In the genomic region with DNA sequence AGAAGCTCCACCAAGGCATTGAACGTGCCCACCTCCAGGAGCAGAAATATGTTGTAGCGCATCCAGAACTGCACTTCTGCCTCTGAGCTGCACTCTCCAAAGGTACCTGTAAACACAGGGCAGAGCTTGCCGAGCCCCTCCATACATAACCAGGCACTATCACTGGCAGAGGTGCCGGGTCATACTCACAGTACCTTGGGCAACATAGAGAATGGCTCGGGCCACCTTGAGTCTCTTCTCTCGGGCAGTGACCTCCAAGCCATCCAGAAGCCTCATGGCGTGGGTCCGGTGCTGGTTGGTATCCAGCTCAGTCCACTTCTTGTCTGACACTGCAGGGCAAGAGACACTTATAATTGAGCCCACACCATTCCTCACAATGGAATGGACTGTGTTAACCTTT, we compare ENCODE assay signal across 35 mouse cellular contexts. TPM values are rescaled to one million over a fixed set of nuclear protein-coding genes. Genes with fewer than 3 reads are reported as not detected.
DNase-seq lines count a peak whose midpoint lies in the region; ATAC-seq lines count a peak whose summit lies in the region.
"Had no signal": no experiment of that assay in that cellular context is flagged by ENCODE, and none has a peak within 500 bp of the region (broad histone marks: within the 10 kb centered on the region; RNA-seq: fewer than 3 reads in every experiment).

No protein-coding gene starts in this region.

- no peak overlapping the region for H3K4me3 ChIP-seq in forebrain, embryonic 11.5 days (ENCODE audit: low read depth, low read length)
- H3K4me3 ChIP-seq in forebrain, embryonic 15.5 days, result no peak overlapping the region
- H3K4me3 ChIP-seq in heart, embryonic 10.5 days, result no peak overlapping the region
- H3K4me3 ChIP-seq in midbrain, embryonic 11.5 days (ENCODE audit: low read depth, low read length), result no peak overlapping the region
- no peak overlapping the region for H3K4me3 ChIP-seq in midbrain, embryonic 13.5 days (replicated peaks)
- H3K4me3 ChIP-seq: embryonic facial prominence, embryonic 10.5 days; embryonic facial prominence, embryonic 13.5 days; erythroblast, embryonic 14.5 days; forebrain, embryonic 13.5 days; heart, embryonic 12.5 days; heart, embryonic 15.5 days; hindbrain, embryonic 12.5 days; hindbrain, embryonic 15.5 days had no signal

- no peak for ATAC-seq in forebrain, embryonic 11.5 days (replicated peaks; ENCODE audit: low FRiP score)
- ATAC-seq in forebrain, embryonic 15.5 days (replicated peaks), result no peak
- ATAC-seq in midbrain, embryonic 11.5 days (ENCODE audit: low FRiP score), result no peak
- no peak for ATAC-seq in midbrain, embryonic 13.5 days
- ATAC-seq: activated CD4-positive, CD25-positive, alpha-beta regulatory T cell, adult 4 months; forebrain, embryonic 13.5 days; forebrain, postnatal 0 days had no signal

- H3K9me3 ChIP-seq in forebrain, embryonic 11.5 days (ENCODE audit: control insufficient read depth, low read length), result no peaks in the 10 kb centered on the region
- no peaks in the 10 kb centered on the region for H3K9me3 ChIP-seq in forebrain, embryonic 15.5 days
- no peaks in the 10 kb centered on the region for H3K9me3 ChIP-seq in heart, embryonic 10.5 days
- no peaks in the 10 kb centered on the region for H3K9me3 ChIP-seq in midbrain, embryonic 11.5 days (ENCODE audit: control insufficient read depth, low read length)
- no peaks in the 10 kb centered on the region for H3K9me3 ChIP-seq in midbrain, embryonic 13.5 days
- H3K9me3 ChIP-seq: embryonic facial prominence, embryonic 10.5 days; embryonic facial prominence, embryonic 13.5 days; forebrain, embryonic 13.5 days; heart, embryonic 12.5 days; heart, embryonic 15.5 days; hindbrain, embryonic 12.5 days; hindbrain, embryonic 15.5 days had no signal

- no peak overlapping the region for H3K4me2 ChIP-seq in forebrain, embryonic 11.5 days (ENCODE audit: low read depth, low read length, severe bottlenecking)
- H3K4me2 ChIP-seq in forebrain, embryonic 15.5 days (replicated peaks), result no peak overlapping the region
- H3K4me2 ChIP-seq in midbrain, embryonic 11.5 days, result no peak overlapping the region
- no peak overlapping the region for H3K4me2 ChIP-seq in midbrain, embryonic 13.5 days (replicated peaks)
- H3K4me2 ChIP-seq: embryonic facial prominence, embryonic 13.5 days; forebrain, embryonic 13.5 days; heart, embryonic 12.5 days; heart, embryonic 15.5 days; hindbrain, embryonic 12.5 days; hindbrain, embryonic 15.5 days had no signal

- H3K27me3 ChIP-seq in forebrain, embryonic 11.5 days (ENCODE audit: control insufficient read depth, insufficient read depth, low read length), result no peaks in the 10 kb centered on the region
- no peaks in the 10 kb centered on the region for H3K27me3 ChIP-seq in forebrain, embryonic 15.5 days
- no peaks in the 10 kb centered on the region for H3K27me3 ChIP-seq in heart, embryonic 10.5 days (ENCODE audit: insufficient read depth, poor library complexity, severe bottlenecking)
- no peaks in the 10 kb centered on the region for H3K27me3 ChIP-seq in midbrain, embryonic 11.5 days (ENCODE audit: control insufficient read depth, insufficient read depth, low read length)
- no peaks in the 10 kb centered on the region for H3K27me3 ChIP-seq in midbrain, embryonic 13.5 days
- H3K27me3 ChIP-seq: embryonic facial prominence, embryonic 13.5 days; forebrain, embryonic 13.5 days; heart, embryonic 12.5 days; heart, embryonic 15.5 days; hindbrain, embryonic 12.5 days; hindbrain, embryonic 15.5 days had no signal

- H3K9ac ChIP-seq in forebrain, embryonic 11.5 days (ENCODE audit: low read length), result no peak overlapping the region
- H3K9ac ChIP-seq in forebrain, embryonic 15.5 days (replicated peaks), result no peak overlapping the region
- H3K9ac ChIP-seq in midbrain, embryonic 11.5 days (ENCODE audit: low read length), result no peak overlapping the region
- H3K9ac ChIP-seq in midbrain, embryonic 13.5 days (replicated peaks), result no peak overlapping the region
- H3K9ac ChIP-seq: embryonic facial prominence, embryonic 13.5 days; forebrain, embryonic 13.5 days; forebrain, postnatal 0 days; heart, embryonic 12.5 days; heart, embryonic 15.5 days; hindbrain, embryonic 12.5 days; hindbrain, embryonic 15.5 days had no signal

- no peaks in the 10 kb centered on the region for H3K4me1 ChIP-seq in forebrain, embryonic 11.5 days (replicated peaks; ENCODE audit: control insufficient read depth, insufficient read depth, low read length)
- peaks cover 16% of the 10 kb centered on the region for H3K4me1 ChIP-seq in forebrain, embryonic 15.5 days
- peaks cover 14% of the 10 kb centered on the region for H3K4me1 ChIP-seq in heart, embryonic 10.5 days
- H3K4me1 ChIP-seq in midbrain, embryonic 11.5 days (ENCODE audit: control insufficient read depth, insufficient read depth, low read length), result peaks cover 7% of the 10 kb centered on the region; the same call in 1 of the 2 replicates
- peaks cover 21% of the 10 kb centered on the region for H3K4me1 ChIP-seq in midbrain, embryonic 13.5 days (replicated peaks)

- peak; percentile 25 for DNase-seq in forebrain, embryonic 11.5 days (ENCODE audit: low spot score)
- DNase-seq in heart, embryonic 10.5 days (ENCODE audit: low spot score), result peak; percentile 42
- no peak for DNase-seq in heart, postnatal 14 days
- DNase-seq in midbrain, embryonic 11.5 days (ENCODE audit: low spot score, missing footprints), result peak; percentile 49
- DNase-seq in urinary bladder, adult 2 months (ENCODE audit: low spot score), result peak; percentile 14
- DNase-seq in urinary bladder, postnatal 10 days (ENCODE audit: low spot score), result no peak
- DNase-seq: adrenal gland, adult 8-10 months; adrenal gland, postnatal 25 days; cerebellum, adult 11-12 months; cerebellum, adult 8-10 months; cerebellum, postnatal 10 days; cerebellum, postnatal 36 days; embryo, embryonic 11 days; forebrain, postnatal 0 days; gastrocnemius, postnatal 10 days; gastrocnemius, postnatal 36 days; heart, postnatal 10 days had no signal

- 94% methylated on average over 8 of the region's 8 CpGs for WGBS in forebrain, embryonic 11.5 days
- 97% methylated on average over 8 of the region's 8 CpGs for WGBS in forebrain, embryonic 15.5 days
- WGBS in heart, embryonic 10.5 days, result 90% methylated on average over 8 of the region's 8 CpGs
- 93% methylated on average over 8 of the region's 8 CpGs for WGBS in midbrain, embryonic 11.5 days
- 94% methylated on average over 8 of the region's 8 CpGs for WGBS in midbrain, embryonic 13.5 days

- H3K27ac ChIP-seq in forebrain, embryonic 11.5 days (ENCODE audit: low read depth, low read length), result no peak overlapping the region
- H3K27ac ChIP-seq in forebrain, embryonic 15.5 days (replicated peaks), result no peak overlapping the region
- H3K27ac ChIP-seq in heart, embryonic 10.5 days, result no peak overlapping the region
- H3K27ac ChIP-seq in midbrain, embryonic 11.5 days (ENCODE audit: low read depth, low read length), result no peak overlapping the region
- H3K27ac ChIP-seq in midbrain, embryonic 13.5 days, result no peak overlapping the region
- H3K27ac ChIP-seq: embryonic facial prominence, embryonic 10.5 days; embryonic facial prominence, embryonic 13.5 days; forebrain, embryonic 13.5 days; heart, embryonic 15.5 days; hindbrain, embryonic 12.5 days; hindbrain, embryonic 15.5 days had no signal

- H3K36me3 ChIP-seq in forebrain, embryonic 11.5 days (ENCODE audit: control insufficient read depth, insufficient read depth, low read length), result peaks cover 17% of the 10 kb centered on the region
- H3K36me3 ChIP-seq in forebrain, embryonic 15.5 days, result peaks cover 68% of the 10 kb centered on the region
- H3K36me3 ChIP-seq in heart, embryonic 10.5 days, result peaks cover 73% of the 10 kb centered on the region
- H3K36me3 ChIP-seq in midbrain, embryonic 11.5 days (ENCODE audit: control insufficient read depth, insufficient read depth, low read length), result peaks cover 44% of the 10 kb centered on the region
- peaks cover 71% of the 10 kb centered on the region for H3K36me3 ChIP-seq in midbrain, embryonic 13.5 days

- intact Hi-C loops in heart, postnatal 14 days (cut with DNase I), result no loop called here

RNA-seq across cellular contexts. Expression of a gene that starts 4.4 kb away (rescaled TPM):
- not detected in 2 replicates for polyA plus RNA-seq in forebrain, embryonic 11.5 days (2014; fragmentation: Nextera tagmentation; extraction: Ambion mirVana)
- polyA plus RNA-seq in forebrain, embryonic 15.5 days (2015; fragmentation: Nextera tagmentation; extraction: Ambion mirVana), result not detected in 2 replicates
- not detected in 2 replicates for polyA plus RNA-seq in heart, embryonic 10.5 days (2016; fragmentation: Nextera tagmentation; extraction: Ambion mirVana)
- total RNA-seq in heart, postnatal 14 days (2021), result not detected
- polyA plus RNA-seq in midbrain, embryonic 11.5 days (2014; fragmentation: Nextera tagmentation; extraction: Ambion mirVana), result not detected in 2 replicates
- polyA plus RNA-seq in midbrain, embryonic 13.5 days (2015; fragmentation: Nextera tagmentation; extraction: Ambion mirVana), result not detected in 2 replicates
- not detected in 2 replicates for polyA plus RNA-seq in urinary bladder, adult 2 months (2012; rRNA removed)
- total RNA-seq: adrenal gland, adult 8-10 months; adrenal gland, postnatal 25 days; ES-E14; forebrain, postnatal 0 days; gastrocnemius, adult 18-20 months; gastrocnemius, postnatal 10 days; gastrocnemius, postnatal 36 days; granulocyte monocyte progenitor cell, adult 5-6 weeks; heart, adult 8-10 months; heart, postnatal 10 days; hematopoietic stem cell, adult 5-6 weeks had no signal
- polyA plus RNA-seq: activated CD4-positive, CD25-positive, alpha-beta regulatory T cell, adult 4 months; brain, embryonic 14.5 days; cortical plate, adult 2 months; embryonic facial prominence, embryonic 10.5 days; embryonic facial prominence, embryonic 13.5 days; erythroblast, embryonic 14.5 days; forebrain, embryonic 13.5 days; forebrain, postnatal 0 days; heart, embryonic 12.5 days; heart, embryonic 15.5 days; hindbrain, embryonic 12.5 days; hindbrain, embryonic 15.5 days had no signal

RNA-seq across cellular contexts. Expression of a gene that starts 4.7 kb away (rescaled TPM):
- 92.2 and 100 TPM in 2 replicates for polyA plus RNA-seq in forebrain, embryonic 11.5 days (2014; fragmentation: Nextera tagmentation; extraction: Ambion mirVana)
- polyA plus RNA-seq in forebrain, embryonic 15.5 days (2015; fragmentation: Nextera tagmentation; extraction: Ambion mirVana), result 148 and 149 TPM in 2 replicates
- polyA plus RNA-seq in heart, embryonic 10.5 days (2016; fragmentation: Nextera tagmentation; extraction: Ambion mirVana), result 45.1 and 50.1 TPM in 2 replicates
- total RNA-seq in heart, postnatal 14 days (2021), result 10 to 100 TPM; 21.4 to 26.2 TPM
- polyA plus RNA-seq in midbrain, embryonic 11.5 days (2014; fragmentation: Nextera tagmentation; extraction: Ambion mirVana), result 87.6 and 90.6 TPM in 2 replicates
- 152 and 156 TPM in 2 replicates for polyA plus RNA-seq in midbrain, embryonic 13.5 days (2015; fragmentation: Nextera tagmentation; extraction: Ambion mirVana)
- 33.4 and 37.7 TPM in 2 replicates for polyA plus RNA-seq in urinary bladder, adult 2 months (2012; rRNA removed)

RNA-seq across cellular contexts. Expression of a gene that starts 31.9 kb away (rescaled TPM):
- polyA plus RNA-seq in forebrain, embryonic 11.5 days (2014; fragmentation: Nextera tagmentation; extraction: Ambion mirVana), result 14.7 and 16.9 TPM in 2 replicates
- polyA plus RNA-seq in forebrain, embryonic 15.5 days (2015; fragmentation: Nextera tagmentation; extraction: Ambion mirVana), result 2.5 and 3.1 TPM in 2 replicates
- polyA plus RNA-seq in heart, embryonic 10.5 days (2016; fragmentation: Nextera tagmentation; extraction: Ambion mirVana), result 2.3 and 13.0 TPM in 2 replicates
- total RNA-seq in heart, postnatal 14 days (2021), result not detected
- polyA plus RNA-seq in midbrain, embryonic 11.5 days (2014; fragmentation: Nextera tagmentation; extraction: Ambion mirVana), result 2.8 and 3.3 TPM in 2 replicates
- 0.49 and 1.2 TPM in 2 replicates for polyA plus RNA-seq in midbrain, embryonic 13.5 days (2015; fragmentation: Nextera tagmentation; extraction: Ambion mirVana)
- not detected in 2 replicates for polyA plus RNA-seq in urinary bladder, adult 2 months (2012; rRNA removed)
- total RNA-seq: adrenal gland, adult 8-10 months; adrenal gland, postnatal 25 days; gastrocnemius, adult 18-20 months; gastrocnemius, postnatal 10 days; gastrocnemius, postnatal 36 days; granulocyte monocyte progenitor cell, adult 5-6 weeks; heart, adult 8-10 months; hematopoietic stem cell, adult 5-6 weeks had no signal
- polyA plus RNA-seq: activated CD4-positive, CD25-positive, alpha-beta regulatory T cell, adult 4 months; erythroblast, embryonic 14.5 days had no signal

Comparison
In these comparisons a context has a peak if more than half of its experiments do, and no peak if none do; other contexts are left out.
1. DNase-seq: peak in forebrain, embryonic 11.5 days (single experiment), heart, embryonic 10.5 days (single experiment), midbrain, embryonic 11.5 days (single experiment) and urinary bladder, adult 2 months (single experiment); none in heart, postnatal 14 days (0 of 2) and urinary bladder, postnatal 10 days (single experiment).